Mouse (Mus musculus): Measurements from ENCODE around the gene Wdr20. TPM values are rescaled to one million over a fixed set of nuclear protein-coding genes. Genes with fewer than 3 reads are reported as not detected.

Wdr20 gene
- polyA plus RNA-seq, 1 experiment from 2014 or later: 23.7 TPM

GRCm38 (mm10) chr12:110843194-110844048 is 105.7 kb downstream of the Wdr20 start:
- no peaks in the 10 kb centered on the region for H3K36me3 ChIP-seq (ENCODE audit: control insufficient read depth, insufficient read depth, low read length)
- 20% methylated on average over 32 of the region's 32 CpGs for WGBS
- H3K4me2 ChIP-seq (ENCODE audit: low read length): peak overlapping the region; percentile 69
- peak overlapping the region; percentile 64 for H3K4me3 ChIP-seq (ENCODE audit: low read depth, low read length)
- peaks cover 7% of the 10 kb centered on the region; the same call in 1 of the 2 replicates for H3K4me1 ChIP-seq (replicated peaks; ENCODE audit: control insufficient read depth, insufficient read depth, low read length)
- DNase-seq (ENCODE audit: low spot score): peak; percentile 93
- no peak for ATAC-seq (replicated peaks; ENCODE audit: low FRiP score, low TSS enrichment, low read depth)
- H3K9ac ChIP-seq (ENCODE audit: low read length): peak overlapping the region; percentile 38; the same call in 1 of the 2 replicates
- H3K27ac ChIP-seq (ENCODE audit: low read depth): no peak overlapping the region
- H3K9me3 ChIP-seq (ENCODE audit: control insufficient read depth, low read length): no peaks in the 10 kb centered on the region
- H3K27me3 ChIP-seq (replicated peaks; ENCODE audit: control insufficient read depth, insufficient read depth, low read length): no peaks in the 10 kb centered on the region

GRCm38 (mm10) chr12:110844227-110845130 is 106.7 kb downstream of the Wdr20 start:
- DNase-seq (ENCODE audit: low spot score) (no peak), ATAC-seq (replicated peaks; ENCODE audit: low FRiP score, low TSS enrichment, low read depth) (peak; percentile 30)
- Histone ChIP-seq H3K4me2 (ENCODE audit: low read length) (peak overlapping the region; percentile 69), H3K9ac (ENCODE audit: low read length) (peak overlapping the region; percentile 38), H3K27me3 (replicated peaks; ENCODE audit: control insufficient read depth, insufficient read depth, low read length) (no peaks in the 10 kb centered on the region), H3K36me3 (ENCODE audit: control insufficient read depth, insufficient read depth, low read length) (no peaks in the 10 kb centered on the region), H3K4me3 (ENCODE audit: low read depth, low read length) (peak overlapping the region; percentile 64), H3K27ac (ENCODE audit: low read depth) (peak overlapping the region; percentile 60), H3K4me1 (replicated peaks; ENCODE audit: control insufficient read depth, insufficient read depth, low read length) (peaks cover 9% of the 10 kb centered on the region), H3K9me3 (ENCODE audit: control insufficient read depth, low read length) (no peaks in the 10 kb centered on the region)
- 1% methylated on average over 42 of the region's 42 CpGs for WGBS

GRCm38 (mm10) chr12:110845131-110845880 is 107.6 kb downstream of the Wdr20 start:
- WGBS: under 1% methylated on average over 36 of the region's 36 CpGs
- ATAC-seq (replicated peaks; ENCODE audit: low FRiP score, low TSS enrichment, low read depth): peak; percentile 91
- peak overlapping the region; percentile 60 for H3K27ac ChIP-seq (ENCODE audit: low read depth)

GRCm38 (mm10) chr12:110846191-110846765 is 108.5 kb downstream of the Wdr20 start:
- Histone ChIP-seq H3K27ac (ENCODE audit: low read depth) (no peak overlapping the region), H3K4me3 (ENCODE audit: low read depth, low read length) (peak overlapping the region; percentile 64), H3K9me3 (ENCODE audit: control insufficient read depth, low read length) (no peaks in the 10 kb centered on the region), H3K36me3 (ENCODE audit: control insufficient read depth, insufficient read depth, low read length) (no peaks in the 10 kb centered on the region), H3K4me2 (ENCODE audit: low read length) (peak overlapping the region; percentile 69), H3K4me1 (replicated peaks; ENCODE audit: control insufficient read depth, insufficient read depth, low read length) (peaks cover 17% of the 10 kb centered on the region), H3K27me3 (replicated peaks; ENCODE audit: control insufficient read depth, insufficient read depth, low read length) (no peaks in the 10 kb centered on the region), H3K9ac (ENCODE audit: low read length) (no peak overlapping the region; the same call in 1 of the 2 replicates)
- no peak for ATAC-seq (replicated peaks; ENCODE audit: low FRiP score, low TSS enrichment, low read depth)
- WGBS: 68% methylated on average over 6 of the region's 6 CpGs
- DNase-seq (ENCODE audit: low spot score): no peak

More at GRCm38 (mm10) chr12:110845131-110845880, 107.6 kb downstream of the Wdr20 start:
- H3K4me3 ChIP-seq (ENCODE audit: low read depth, low read length): peak overlapping the region; percentile 64
- H3K9ac ChIP-seq (ENCODE audit: low read length): peak overlapping the region; percentile 41
- H3K27me3 ChIP-seq (replicated peaks; ENCODE audit: control insufficient read depth, insufficient read depth, low read length): no peaks in the 10 kb centered on the region
- peaks cover 13% of the 10 kb centered on the region for H3K4me1 ChIP-seq (replicated peaks; ENCODE audit: control insufficient read depth, insufficient read depth, low read length)
- H3K4me2 ChIP-seq (ENCODE audit: low read length): peak overlapping the region; percentile 69
- peak; percentile 100 for DNase-seq (ENCODE audit: low spot score)
- no peaks in the 10 kb centered on the region for H3K36me3 ChIP-seq (ENCODE audit: control insufficient read depth, insufficient read depth, low read length)
- H3K9me3 ChIP-seq (ENCODE audit: control insufficient read depth, low read length): no peaks in the 10 kb centered on the region

GRCm38 (mm10) chr12:110850010-110850928 is 112.5 kb downstream of the Wdr20 start, which contains the start of gene Zfp839:
Zfp839 (plus strand) TSS chr12:110850253.
- Histone ChIP-seq H3K36me3 (ENCODE audit: control insufficient read depth, insufficient read depth, low read length) (peaks cover 4% of the 10 kb centered on the region), H3K27me3 (replicated peaks; ENCODE audit: control insufficient read depth, insufficient read depth, low read length) (no peaks in the 10 kb centered on the region), H3K9me3 (ENCODE audit: control insufficient read depth, low read length) (no peaks in the 10 kb centered on the region), H3K4me1 (replicated peaks; ENCODE audit: control insufficient read depth, insufficient read depth, low read length) (peaks cover 26% of the 10 kb centered on the region), H3K27ac (ENCODE audit: low read depth) (peak within 1 kb of the TSS; percentile 82), H3K4me2 (ENCODE audit: low read length) (peak within 1 kb of the TSS; percentile 69), H3K4me3 (ENCODE audit: low read depth, low read length) (peak within 1 kb of the TSS; percentile 66), H3K9ac (ENCODE audit: low read length) (peak within 1 kb of the TSS; percentile 86)
- DNase-seq (ENCODE audit: low spot score): peak; percentile 94
- WGBS: under 1% methylated on average over 74 of the region's 89 CpGs
- peak; percentile 85 for ATAC-seq (replicated peaks; ENCODE audit: low FRiP score, low TSS enrichment, low read depth)

- H3K4me1 ChIP-seq (replicated peaks; ENCODE audit: control insufficient read depth, insufficient read depth, low read length): peaks cover 24% of the 10 kb centered on the region
- H3K27me3 ChIP-seq (replicated peaks; ENCODE audit: control insufficient read depth, insufficient read depth, low read length): no peaks in the 10 kb centered on the region
- peak overlapping the region; percentile 66 for H3K4me3 ChIP-seq (ENCODE audit: low read depth, low read length)
- no peaks in the 10 kb centered on the region for H3K9me3 ChIP-seq (ENCODE audit: control insufficient read depth, low read length)
- peak overlapping the region; percentile 69 for H3K4me2 ChIP-seq (ENCODE audit: low read length)
- peak overlapping the region; percentile 82 for H3K27ac ChIP-seq (ENCODE audit: low read depth)
- peak overlapping the region; percentile 86 for H3K9ac ChIP-seq (ENCODE audit: low read length)
- peaks cover 11% of the 10 kb centered on the region for H3K36me3 ChIP-seq (ENCODE audit: control insufficient read depth, insufficient read depth, low read length)
- DNase-seq (ENCODE audit: low spot score) (peak; percentile 54), ATAC-seq (replicated peaks; ENCODE audit: low FRiP score, low TSS enrichment, low read depth) (no peak)
- 14% methylated on average over 9 of the region's 9 CpGs for WGBS
Observed at GRCm38 (mm10) chr12:110850929-110851256, 113.1 kb downstream of the Wdr20 start.

GRCm38 (mm10) chr12:110851414-110851813 is 113.7 kb downstream of the Wdr20 start:
- Histone ChIP-seq H3K4me1 (replicated peaks; ENCODE audit: control insufficient read depth, insufficient read depth, low read length) (peaks cover 19% of the 10 kb centered on the region), H3K4me2 (ENCODE audit: low read length) (peak overlapping the region; percentile 69), H3K27me3 (replicated peaks; ENCODE audit: control insufficient read depth, insufficient read depth, low read length) (no peaks in the 10 kb centered on the region), H3K9ac (ENCODE audit: low read length) (no peak overlapping the region; the same call in 1 of the 2 replicates), H3K9me3 (ENCODE audit: control insufficient read depth, low read length) (no peaks in the 10 kb centered on the region), H3K4me3 (ENCODE audit: low read depth, low read length) (peak overlapping the region; percentile 66; the same call in 1 of the 2 replicates), H3K36me3 (ENCODE audit: control insufficient read depth, insufficient read depth, low read length) (peaks cover 16% of the 10 kb centered on the region), H3K27ac (ENCODE audit: low read depth) (no peak overlapping the region)
- 70% methylated on average over 12 of the region's 12 CpGs for WGBS
- DNase-seq (ENCODE audit: low spot score) (no peak), ATAC-seq (replicated peaks; ENCODE audit: low FRiP score, low TSS enrichment, low read depth) (no peak)
